Mouse (Mus musculus) MEL (cell line): ENCODE data around the gene Fam136a.

ENCODE experiments used
- CHD1 ChIP-seq: IDR thresholded peaks from 2 replicates; pipeline ENCODE4 v1.6.1; 2012; ENCODE audit warnings: low read depth, mild to moderate bottlenecking, inconsistent platforms, low read length, improper control_type of control experiment
- CTCF ChIP-seq, 3 experiments: IDR thresholded peaks in 2 of 3; conservative IDR thresholded peaks in 1 of 3; 2 replicates each; pipeline ENCODE4 v1.5.1; 2011 to 2012; ENCODE audit warnings: low read length in 3 of 3, low read depth in 2 of 3, mild to moderate bottlenecking in 2 of 3, improper control_type of control experiment in 1 of 3, inconsistent platforms in 1 of 3, mixed read lengths in 1 of 3, moderate library complexity in 1 of 3; ENCODE audit not compliant: control insufficient read depth in 1 of 3, insufficient read depth in 1 of 3, poor library complexity in 1 of 3, severe bottlenecking in 1 of 3
- EP300 ChIP-seq, 2 experiments: IDR thresholded peaks; 2 replicates each; pipeline ENCODE4 v1.6.1; 2011; ENCODE audit warnings: improper control_type of control experiment in 2 of 2, low read length in 2 of 2, low read depth in 1 of 2, mild to moderate bottlenecking in 1 of 2
- GATA1 ChIP-seq: IDR thresholded peaks from 2 replicates; pipeline ENCODE4 v1.6.1; 2011; ENCODE audit warnings: low read depth, low read length, improper control_type of control experiment
- KAT2A ChIP-seq: conservative IDR thresholded peaks from 2 replicates; pipeline ENCODE4 v1.6.1; 2012; ENCODE audit warnings: low read depth, low read length, improper control_type of control experiment, inconsistent platforms
- MAFK ChIP-seq: IDR thresholded peaks from 2 replicates; pipeline ENCODE4 v1.6.1; 2011; ENCODE audit warnings: low read depth, mild to moderate bottlenecking, low read length, improper control_type of control experiment, borderline replicate concordance
- MAX ChIP-seq: IDR thresholded peaks from 2 replicates; pipeline ENCODE4 v1.6.1; 2011; ENCODE audit warnings: low read length, improper control_type of control experiment
- NELFE ChIP-seq: IDR thresholded peaks from 2 replicates; pipeline ENCODE4 v1.6.1; 2011; ENCODE audit warnings: low read depth, low read length, improper control_type of control experiment
- POLR2A ChIP-seq, 2 experiments: IDR thresholded peaks; 2 replicates each; pipeline ENCODE4 v1.6.1; 2011 to 2012; ENCODE audit warnings: low read length in 2 of 2, mild to moderate bottlenecking in 2 of 2, control low read depth in 1 of 2, improper control_type of control experiment in 1 of 2, low read depth in 1 of 2, moderate library complexity in 1 of 2; ENCODE audit not compliant: control insufficient read depth in 1 of 2, insufficient read depth in 1 of 2, poor library complexity in 1 of 2
- POLR2AphosphoS2 ChIP-seq: IDR thresholded peaks from 2 replicates; pipeline ENCODE4 v1.6.1; 2011; ENCODE audit warnings: low read length, improper control_type of control experiment
- SIN3A ChIP-seq: IDR thresholded peaks from 2 replicates; pipeline ENCODE4 v1.6.1; 2012; ENCODE audit warnings: low read length, improper control_type of control experiment, inconsistent platforms
- TCF12 ChIP-seq: IDR thresholded peaks from 2 replicates; pipeline ENCODE4 v1.6.1; 2014; ENCODE audit warnings: low read depth, mild to moderate bottlenecking, inconsistent platforms, low read length, improper control_type of control experiment, moderate library complexity
- ZKSCAN1 ChIP-seq: IDR thresholded peaks from 2 replicates; pipeline ENCODE4 v1.6.1; 2012; ENCODE audit warnings: low read depth, mild to moderate bottlenecking, inconsistent platforms, low read length, improper control_type of control experiment, moderate library complexity
- ZMIZ1 ChIP-seq: IDR thresholded peaks from 2 replicates; pipeline ENCODE4 v1.6.1; 2012; ENCODE audit warnings: low read depth, mild to moderate bottlenecking, inconsistent platforms, low read length, improper control_type of control experiment, moderate library complexity

DNA sequence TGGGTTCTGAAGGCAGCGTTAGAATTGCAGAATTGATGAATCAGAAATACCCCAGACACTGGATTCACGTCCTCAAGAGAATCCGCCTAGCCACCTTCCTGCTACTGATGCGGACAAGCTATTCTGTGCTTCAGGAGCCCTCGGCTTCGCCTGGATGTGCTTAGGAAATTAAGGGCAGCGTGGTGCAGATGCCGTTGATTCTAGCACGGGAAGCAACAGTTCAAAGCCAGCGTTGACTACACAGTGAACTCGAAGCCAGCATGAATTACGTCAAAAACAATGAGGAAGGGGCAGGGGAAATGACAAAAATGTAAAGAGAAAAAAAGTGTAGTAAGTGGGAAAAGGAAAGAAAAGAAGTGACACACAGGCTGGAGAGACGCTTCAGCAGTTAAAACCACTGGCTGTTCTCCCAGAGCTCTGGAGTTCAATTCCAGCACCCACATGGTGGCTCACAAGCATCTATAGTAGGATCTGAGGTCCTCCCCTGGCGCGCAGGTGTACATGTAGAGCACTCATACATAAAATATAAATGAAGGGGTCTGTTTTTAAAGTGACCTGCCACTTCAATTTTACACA lies 5.4 kb downstream of the Fam136a start, which contains the start of gene Snrpg:
- TF ChIP-seq POLR2A (IDR thresholded peaks at IDR 0.05; ENCODE audit: control insufficient read depth in 1 of 2, insufficient read depth in 1 of 2, low read depth in 1 of 2, low read length in 2 of 2, poor library complexity in 1 of 2) (peak in 1 of 2 experiments; percentile 83; a peak in 3 of 4 replicates), CTCF (IDR thresholded peaks at IDR 0.05 in 2 of 3, conservative IDR thresholded peaks at IDR 0.05 in 1 of 3; ENCODE audit: control insufficient read depth in 1 of 3, insufficient read depth in 1 of 3, low read depth in 2 of 3, low read length in 3 of 3, poor library complexity in 1 of 3, severe bottlenecking in 1 of 3) (no peak), CHD1 (0 out of 2 replicates have a peak, but pooled peaks have one; percentile 73), ZMIZ1 (no peak), TCF12 (no peak), KAT2A (no peak), ZKSCAN1 (no peak), EP300 (IDR thresholded peaks at IDR 0.05; ENCODE audit: low read depth in 1 of 2, low read length in 2 of 2) (no peak), NELFE (no peak), MAFK (no peak), MAX (no peak), SIN3A (no peak), POLR2AphosphoS2 (no peak; the same call in 1 of the 2 replicates), GATA1 (no peak)
